Mouse (Mus musculus) ES-Bruce4 (cell line): ENCODE results near the gene Tspan9. TPM values are rescaled to one million over a fixed set of nuclear protein-coding genes. Genes with fewer than 3 reads are reported as not detected.

Experiments
- H3K27ac ChIP-seq: 2 replicates; pipeline ENCODE4 v1.5.1; 2012; ENCODE audit warnings: low read length, inconsistent platforms; ENCODE audit not compliant: insufficient read depth
- H3K27me3 ChIP-seq: 2 replicates; pipeline ENCODE4 v1.6.1; 2012; ENCODE audit warnings: mild to moderate bottlenecking, low read length, inconsistent platforms; ENCODE audit not compliant: control insufficient read depth, poor library complexity, insufficient read depth, severe bottlenecking
- H3K36me3 ChIP-seq: 2 replicates; pipeline ENCODE4 v1.6.1; 2012; ENCODE audit warnings: inconsistent platforms, mild to moderate bottlenecking, low read length, moderate library complexity; ENCODE audit not compliant: control insufficient read depth, poor library complexity, insufficient read depth, severe bottlenecking
- H3K4me1 ChIP-seq: one replicate; pipeline ENCODE4 v1.8.1; 2011; ENCODE audit warnings: low read length; ENCODE audit not compliant: control insufficient read depth, insufficient read depth
- H3K4me3 ChIP-seq: 2 replicates; pipeline ENCODE4 v1.5.1; 2011; ENCODE audit warnings: low read depth, mild to moderate bottlenecking, low read length
- H3K9ac ChIP-seq: 2 replicates; pipeline ENCODE4 v1.6.1; 2012; ENCODE audit warnings: low read depth, mild to moderate bottlenecking, inconsistent platforms; ENCODE audit not compliant: poor library complexity, severe bottlenecking
- H3K9me3 ChIP-seq: replicated peaks from 2 replicates; pipeline ENCODE4 v1.6.1; 2012; ENCODE audit warnings: mild to moderate bottlenecking, low read length, inconsistent platforms; ENCODE audit not compliant: control insufficient read depth, poor library complexity, insufficient read depth, severe bottlenecking
- CTCF ChIP-seq: IDR thresholded peaks from one replicate; pipeline ENCODE4 v1.8.1; 2011; ENCODE audit warnings: low read depth, low read length
- EP300 ChIP-seq: IDR thresholded peaks from 2 replicates; pipeline ENCODE4 v1.6.1; 2011; ENCODE audit warnings: low read depth, low read length; ENCODE audit not compliant: insufficient read depth
- POLR2A ChIP-seq: IDR thresholded peaks from one replicate; pipeline ENCODE4 v1.8.1; 2011; ENCODE audit warnings: low read length; ENCODE audit not compliant: insufficient read depth
- polyA plus RNA-seq: library from polyadenylated mRNA; stranded (reverse); fragments of >200 nt; gene quantifications from 2 replicates; pipeline ENCODE4 v1.2.4, GENCODE M21; 2011; ENCODE audit warnings: low read depth; ENCODE audit not compliant: missing spikeins, insufficient read depth, insufficient read length

Tspan9 gene
- polyA plus RNA-seq, 1 experiment = 90.5 TPM

GRCm38 (mm10) chr6:128104712-128105324 lies 38.6 kb downstream of the Tspan9 start:
- Histone ChIP-seq H3K9ac (no peak overlapping the region), H3K4me3 (no peak overlapping the region), H3K27me3 (no peaks in the 10 kb centered on the region), H3K9me3 (no peaks in the 10 kb centered on the region), H3K27ac (no peak overlapping the region), H3K36me3 (no peaks in the 10 kb centered on the region), H3K4me1 (peaks cover 13% of the 10 kb centered on the region)
- TF ChIP-seq CTCF (no peak), EP300 (no peak), POLR2A (no peak)

- TF ChIP-seq EP300 = no peak
- no peak for TF ChIP-seq POLR2A
- no peak for TF ChIP-seq CTCF
- Histone ChIP-seq H3K4me1 (peaks cover 13% of the 10 kb centered on the region), H3K27ac (no peak overlapping the region)
Observed at GRCm38 (mm10) chr6:128103874-128104273, 39.5 kb downstream of the Tspan9 start.

GRCm38 (mm10) chr6:128102296-128102999 lies 40.9 kb downstream of the Tspan9 start:
- Histone ChIP-seq H3K9me3 (no peaks in the 10 kb centered on the region), H3K4me3 (no peak overlapping the region), H3K4me1 (peaks cover 13% of the 10 kb centered on the region), H3K27ac (no peak overlapping the region), H3K27me3 (no peaks in the 10 kb centered on the region), H3K36me3 (no peaks in the 10 kb centered on the region), H3K9ac (no peak overlapping the region)
- TF ChIP-seq EP300 (peak; percentile 80; the same call in 1 of the 2 replicates), POLR2A (no peak)

More at GRCm38 (mm10) chr6:128103874-128104273, 39.5 kb downstream of the Tspan9 start:
- Histone ChIP-seq H3K4me3 (no peak overlapping the region), H3K27me3 (no peaks in the 10 kb centered on the region), H3K9me3 (no peaks in the 10 kb centered on the region), H3K36me3 (no peaks in the 10 kb centered on the region), H3K9ac (no peak overlapping the region)

GRCm38 (mm10) chr6:128099871-128100270 lies 43.5 kb downstream of the Tspan9 start:
- no peak for TF ChIP-seq EP300
- TF ChIP-seq CTCF = peak; percentile 77
- Histone ChIP-seq H3K9ac (no peak overlapping the region), H3K36me3 (no peaks in the 10 kb centered on the region), H3K27ac (no peak overlapping the region), H3K9me3 (no peaks in the 10 kb centered on the region), H3K4me1 (peaks cover 5% of the 10 kb centered on the region), H3K27me3 (no peaks in the 10 kb centered on the region), H3K4me3 (no peak overlapping the region)

GRCm38 (mm10) chr6:128099190-128099589 lies 44.2 kb downstream of the Tspan9 start:
- Histone ChIP-seq H3K4me3 (no peak overlapping the region), H3K9ac (no peak overlapping the region), H3K27me3 (no peaks in the 10 kb centered on the region), H3K36me3 (no peaks in the 10 kb centered on the region), H3K27ac (no peak overlapping the region), H3K4me1 (peaks cover 3% of the 10 kb centered on the region), H3K9me3 (no peaks in the 10 kb centered on the region)
- no peak for TF ChIP-seq POLR2A
- no peak for TF ChIP-seq CTCF
- no peak for TF ChIP-seq EP300

- H3K27me3 ChIP-seq = no peaks in the 10 kb centered on the region
- no peak overlapping the region for H3K4me3 ChIP-seq
- H3K9ac ChIP-seq = no peak overlapping the region
- H3K4me1 ChIP-seq = no peaks in the 10 kb centered on the region
- H3K36me3 ChIP-seq = no peaks in the 10 kb centered on the region
- no peaks in the 10 kb centered on the region for H3K9me3 ChIP-seq
- H3K27ac ChIP-seq = no peak overlapping the region
- no peak for TF ChIP-seq POLR2A
- no peak for TF ChIP-seq EP300
- TF ChIP-seq CTCF = no peak
Observed at GRCm38 (mm10) chr6:128096521-128096920, 46.9 kb downstream of the Tspan9 start.
